Mouse (Mus musculus) gastrocnemius, postnatal 36 days (tissue): ENCODE data around the gene Tmem220. TPM values are rescaled to one million over a fixed set of nuclear protein-coding genes. Genes with fewer than 3 reads are reported as not detected.

Source experiments
- total RNA-seq, 2 experiments: library from RNA; stranded (reverse); gene quantifications; 2 replicates each; pipeline ENCODE4 v1.2.3; 2021

Tmem220 gene
- total RNA-seq, 2 experiments from 2014 or later, result 0.49 to 0.64 TPM

Other genes starting within 250 kb of the Tmem220 start
- gene Pirt, start 113.2 kb upstream of the Tmem220 start, total RNA-seq, result under 1 TPM in 1 of 2 experiments, not detected in 1; 0.13 TPM
- gene Tmem238l, start 68.5 kb upstream of the Tmem220 start, total RNA-seq, result not detected
- 1 to 10 TPM; 6.5 to 8.2 TPM for gene Adprm, start 27.4 kb downstream of the Tmem220 start, total RNA-seq
- gene Sco1, start 27.5 kb downstream of the Tmem220 start, total RNA-seq, result 1 to 10 TPM; 6.6 to 6.7 TPM
- gene Myh3, start 53.1 kb downstream of the Tmem220 start, total RNA-seq, result 10 to 100 TPM in 1 of 2 experiments, 1 to 10 TPM in 1; 7.7 to 11.8 TPM
- gene Myh2, start 145.9 kb downstream of the Tmem220 start, total RNA-seq, result 1,000 to 10,000 TPM; 1,281 to 1,857 TPM
- gene Myh1, start 174.9 kb downstream of the Tmem220 start, total RNA-seq, result 1,000 to 10,000 TPM; 2,071 to 3,124 TPM
- over 10,000 TPM; 26,473 to 29,006 TPM for gene Myh4, start 212.9 kb downstream of the Tmem220 start, total RNA-seq